Mouse (Mus musculus) layer of hippocampus, adult 8-10 months (tissue): ENCODE measurements around the gene Fgl2. TPM values are rescaled to one million over a fixed set of nuclear protein-coding genes. Genes with fewer than 3 reads are reported as not detected.
"Not testable (repeated sequence)": the region's sequence is repeated elsewhere in the genome, so short reads cannot be mapped to it uniquely, and the experiment has no call there.

Source experiments
- DNase-seq, 2 experiments: peaks; one replicate each; pipeline ENCODE4 v3.0.0; 2022; ENCODE audit warnings: low spot score in 2 of 2
- total RNA-seq, 4 experiments: library from RNA; stranded (reverse); gene quantifications; 2 replicates each; pipeline ENCODE4 v1.2.4; 2022

Gene Fgl2
- total RNA-seq, result 1 to 10 TPM; 2.2 to 5.3 (median 3.4) TPM

GRCm38 (mm10) chr5:21372493-21373179, at the start of gene Fgl2:
Gene Fgl2 (plus strand): TSS chr5:21372642.
- peak in 1 of 2 experiments; percentile 23 for DNase-seq

DNA sequence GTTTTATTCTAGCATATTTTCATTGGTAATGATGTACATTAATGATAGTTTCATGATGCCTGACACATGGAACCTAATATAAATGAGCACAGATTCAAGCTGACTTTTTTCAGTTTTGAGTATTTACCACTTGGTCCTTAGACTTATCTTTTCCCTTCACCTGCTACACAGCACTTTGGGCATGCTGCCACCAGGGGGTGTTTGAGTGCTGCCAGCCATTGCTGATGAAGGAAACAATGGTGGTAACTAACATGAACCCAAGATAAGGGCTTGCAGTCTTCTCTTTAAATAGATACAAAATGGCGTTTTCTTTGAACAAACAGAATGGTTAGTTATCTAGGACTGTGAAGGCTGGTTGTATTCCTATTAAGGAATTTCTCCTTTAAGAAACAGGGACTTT, 45.9 kb upstream of the Fgl2 start:
- peak in 1 of 2 experiments; percentile 19 for DNase-seq

GRCm38 (mm10) chr5:21328560-21328959, 43.9 kb upstream of the Fgl2 start:
- no peak for DNase-seq

DNA sequence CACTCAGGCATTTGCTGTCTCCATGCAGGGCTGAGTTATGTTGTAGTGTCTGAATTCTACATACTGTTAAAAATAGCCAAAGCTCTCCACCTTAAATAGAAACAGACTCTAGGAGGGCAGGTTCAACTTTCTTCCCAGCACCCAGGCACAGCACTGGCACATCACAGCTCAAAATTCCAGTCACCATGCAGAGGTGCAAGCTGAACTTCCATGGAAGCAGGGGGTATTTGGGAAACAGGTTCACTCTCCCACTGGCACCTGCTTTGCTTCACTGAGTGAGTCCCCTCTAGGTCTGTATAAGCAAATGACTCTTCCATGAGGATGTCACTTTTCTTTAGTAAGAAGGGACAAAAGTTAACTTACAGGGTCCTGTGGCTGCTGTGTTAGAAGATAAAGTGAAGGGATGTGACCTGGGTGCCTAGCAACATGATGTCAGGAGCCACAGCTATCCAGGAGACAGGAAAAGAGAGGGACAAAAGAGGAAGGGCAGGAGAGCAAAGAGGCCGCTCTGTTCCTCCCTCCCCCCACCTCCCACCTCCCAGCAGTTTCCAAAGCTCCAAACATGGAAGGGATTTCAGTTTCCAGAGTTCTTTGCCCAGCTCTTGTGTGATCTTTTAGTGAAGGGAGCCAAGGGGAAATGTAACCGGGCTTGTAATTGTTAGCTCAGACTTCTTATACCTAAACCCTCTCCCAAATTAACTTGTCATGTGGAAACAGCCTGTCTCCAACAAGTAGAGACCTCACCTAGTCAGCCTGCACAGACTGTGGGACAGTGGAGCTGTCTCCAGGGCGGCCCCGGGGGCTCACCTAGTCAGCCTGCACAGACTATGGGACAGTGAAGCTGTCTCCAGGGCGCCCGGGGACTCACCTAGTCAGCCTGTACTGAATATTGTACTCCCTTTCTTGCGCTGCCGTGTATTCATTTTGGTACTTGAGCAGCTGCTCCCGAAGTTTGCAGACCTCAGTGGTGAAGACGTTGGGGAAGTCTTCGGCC, 42.5 kb upstream of the Fgl2 start:
- no peak for DNase-seq

GRCm38 (mm10) chr5:21331656-21332055, 40.8 kb upstream of the Fgl2 start:
- DNase-seq, result no peak

DNA sequence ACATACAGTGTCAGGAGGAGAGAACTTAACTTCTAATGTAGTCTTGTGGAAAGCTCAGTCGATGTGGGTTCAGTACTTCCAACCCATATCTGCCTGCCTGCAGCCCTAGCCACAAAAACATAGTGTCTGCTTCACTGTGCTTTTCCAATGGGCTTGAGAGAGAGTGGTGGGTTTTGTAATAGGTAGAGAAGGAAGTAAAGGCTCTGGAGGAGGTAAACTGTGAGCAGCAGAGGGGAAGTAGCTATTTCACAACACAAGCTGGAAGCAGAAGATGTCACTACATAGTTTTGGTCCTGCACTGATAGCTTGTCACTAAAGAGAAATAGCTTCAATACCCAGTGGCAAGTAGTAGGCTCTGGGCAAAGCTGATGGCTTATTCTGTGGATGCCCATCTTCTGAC, 40.3 kb upstream of the Fgl2 start:
- no peak for DNase-seq

- not testable (repeated sequence) for DNase-seq
Measured at GRCm38 (mm10) chr5:21342265-21342664, 30.2 kb upstream of the Fgl2 start.

DNA sequence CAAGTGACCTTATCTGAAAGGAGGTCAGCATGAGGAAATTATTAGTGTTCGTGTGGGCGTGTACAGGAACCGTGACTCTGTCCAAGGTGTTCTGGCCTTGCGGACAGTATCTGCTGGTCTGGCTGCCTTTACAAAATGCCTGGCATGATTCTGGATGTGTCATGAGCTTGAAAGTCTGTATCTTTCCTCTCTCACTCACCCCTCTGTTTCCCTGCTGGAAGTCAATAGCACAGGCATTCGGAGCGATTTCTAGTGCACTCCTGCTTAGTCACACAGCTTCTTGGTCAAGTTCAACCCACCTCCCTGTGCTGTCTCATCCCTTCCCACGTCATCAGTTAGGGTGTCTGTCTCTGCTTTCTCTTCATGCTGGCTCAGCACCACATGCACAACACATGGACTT, 24.1 kb upstream of the Fgl2 start:
- DNase-seq, result no peak

- DNase-seq, result no peak
Measured at GRCm38 (mm10) chr5:21351678-21352077, 20.8 kb upstream of the Fgl2 start.

DNA sequence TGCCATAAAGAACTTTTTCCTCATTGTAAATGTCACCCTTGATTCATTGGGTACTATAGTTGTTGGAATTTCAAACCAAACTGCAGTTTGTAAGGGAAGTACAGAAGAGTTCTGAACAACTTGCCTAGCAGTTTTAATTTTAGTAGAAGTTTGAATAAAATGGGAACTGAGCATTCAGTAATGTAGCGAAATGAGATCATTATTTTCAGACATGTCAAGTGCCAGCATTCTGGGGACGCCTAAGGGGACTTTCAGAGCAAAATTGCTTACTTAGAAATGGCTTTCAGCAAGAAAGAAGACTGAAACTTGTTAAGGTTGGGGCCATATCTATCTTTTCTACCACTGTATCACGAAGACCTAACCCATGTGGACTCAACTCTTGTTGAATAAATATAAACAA, 13.8 kb upstream of the Fgl2 start:
- DNase-seq, result no peak

DNA sequence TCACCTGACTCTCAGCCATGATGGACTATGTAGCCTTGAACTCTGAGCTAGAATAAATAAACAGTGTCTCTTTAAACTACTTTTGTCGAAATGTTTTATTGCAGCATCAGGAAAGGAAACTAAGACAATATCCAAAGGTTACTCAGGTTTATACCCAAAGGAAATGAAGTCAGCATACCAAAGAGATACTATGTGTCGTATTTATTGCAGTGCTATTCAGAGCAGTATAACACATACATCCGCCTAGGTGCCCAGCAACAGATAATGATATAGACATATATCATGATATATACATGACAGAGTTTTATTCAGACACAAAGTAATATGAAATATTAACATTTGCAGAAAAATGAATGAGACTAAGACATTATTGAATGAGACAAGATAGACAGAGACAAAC, 9.1 kb upstream of the Fgl2 start:
- no peak for DNase-seq

DNA sequence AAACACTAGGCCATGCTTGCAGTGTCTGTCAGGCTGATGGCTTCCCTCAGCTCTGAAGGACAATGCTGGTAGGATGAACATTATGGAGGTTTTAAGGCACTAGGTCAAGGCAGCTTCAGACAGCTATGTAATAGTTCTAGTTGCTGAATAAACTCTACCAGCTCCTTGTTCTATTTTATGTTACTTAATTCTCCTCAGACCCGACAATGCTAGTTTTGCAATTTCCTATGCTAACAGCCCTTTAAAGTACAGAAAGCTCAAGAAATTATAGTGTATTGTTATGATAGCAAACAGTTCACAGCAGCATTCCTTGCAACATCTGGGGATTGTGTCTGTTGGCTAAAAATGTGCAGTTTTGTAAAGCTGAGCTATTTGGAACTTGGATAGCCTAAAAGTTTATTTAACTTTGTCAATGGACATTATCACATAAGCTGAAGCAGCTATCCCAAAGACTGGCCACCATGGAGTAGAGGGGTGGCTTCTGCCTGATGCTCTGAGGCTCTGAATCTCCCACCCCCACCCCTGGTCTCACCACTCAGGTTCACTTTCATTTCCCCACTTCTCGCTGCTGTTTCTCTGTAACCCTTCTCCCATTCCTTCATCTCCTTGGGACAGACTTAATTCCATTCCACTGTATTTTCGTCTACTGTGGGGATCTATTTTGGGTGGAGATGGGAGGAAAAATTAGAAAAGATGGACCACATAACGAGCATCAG, 5.9 kb upstream of the Fgl2 start:
- DNase-seq, result no peak

DNA sequence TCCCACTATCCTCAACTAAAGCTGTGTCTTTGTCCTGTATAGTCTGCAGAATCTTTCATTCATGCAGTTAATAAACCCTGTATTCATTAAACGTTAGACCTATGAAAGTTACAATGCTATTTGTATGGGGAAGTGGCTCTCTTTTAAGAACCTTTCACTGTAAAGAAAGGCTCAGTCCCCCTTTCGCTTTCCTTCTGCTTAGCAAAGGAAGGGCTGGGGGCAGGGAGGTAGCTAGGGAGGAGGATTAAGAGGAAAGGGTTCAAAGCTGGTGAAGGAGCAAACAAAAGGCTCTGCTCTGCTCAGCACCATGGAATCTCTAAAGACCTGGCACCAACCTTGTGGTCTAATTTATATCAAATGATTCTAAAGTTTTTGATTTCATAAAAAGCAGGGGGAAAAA, 4.9 kb upstream of the Fgl2 start:
- no peak for DNase-seq

DNA sequence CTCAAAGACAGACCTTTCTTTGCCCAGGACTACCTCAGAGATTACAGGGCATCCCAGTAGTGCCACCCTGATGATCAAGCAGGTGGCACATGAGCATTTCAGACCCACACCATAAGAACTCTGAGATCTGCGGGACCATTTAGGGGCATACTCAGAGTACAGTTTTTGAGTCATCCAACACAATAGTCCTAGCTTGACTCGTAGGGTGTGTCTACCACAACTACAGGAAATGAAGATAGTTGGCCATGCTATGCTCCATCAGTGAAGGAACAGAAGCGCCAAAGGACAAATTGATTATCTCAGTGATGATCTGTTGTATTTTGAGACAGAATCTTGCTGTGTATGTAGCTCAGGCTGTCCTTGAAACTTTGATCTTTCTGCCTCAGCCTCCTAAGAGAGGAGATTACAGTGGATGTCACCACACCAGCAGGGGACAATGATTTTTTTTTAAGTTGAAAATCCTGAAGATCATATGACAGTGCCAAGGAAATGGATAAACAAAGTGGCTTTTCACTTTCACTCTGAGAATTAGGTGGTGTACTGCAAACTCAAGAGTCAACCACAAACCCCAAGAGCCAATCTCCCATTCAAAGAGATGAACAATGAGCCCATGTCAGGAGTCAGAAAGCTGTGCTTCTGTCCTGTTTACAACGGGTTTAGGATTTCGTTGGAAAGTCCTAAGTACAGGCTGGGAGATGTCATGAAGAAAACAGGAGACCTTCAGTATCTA, 2.1 kb upstream of the Fgl2 start:
- no peak for DNase-seq

- DNase-seq, result no peak
Measured at GRCm38 (mm10) chr5:21371920-21372319, 522 bp upstream of the Fgl2 start.

- no peak for DNase-seq
Measured at GRCm38 (mm10) chr5:21373180-21373518, 707 bp downstream of the Fgl2 start.

GRCm38 (mm10) chr5:21376935-21377334, 4.5 kb downstream of the Fgl2 start:
- DNase-seq, result no peak

GRCm38 (mm10) chr5:21378397-21378796, 6.0 kb downstream of the Fgl2 start:
- no peak for DNase-seq

DNA sequence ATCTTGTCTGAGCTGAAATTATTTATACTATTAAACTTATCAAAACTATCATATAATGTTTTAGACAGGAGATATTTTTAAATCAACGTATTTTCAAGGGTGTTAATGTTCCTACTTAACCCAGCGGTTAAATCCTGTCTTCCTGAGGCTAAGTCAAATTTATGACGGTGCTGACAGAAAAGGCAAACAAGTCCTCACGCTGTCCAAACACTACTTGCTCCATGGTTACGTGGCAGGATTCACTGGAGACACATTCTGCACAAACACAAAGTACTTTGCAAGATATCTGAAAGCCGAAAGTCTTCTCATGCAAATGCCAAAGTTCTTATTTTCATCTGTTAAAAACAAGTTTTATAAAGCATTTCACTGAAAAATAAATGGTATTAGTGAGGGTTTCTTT, 9.5 kb downstream of the Fgl2 start:
- no peak for DNase-seq

GRCm38 (mm10) chr5:21382678-21383077, 10.2 kb downstream of the Fgl2 start:
- no peak for DNase-seq
